Mouse (Mus musculus) cortical plate, adult 2 months (tissue): ENCODE results near the gene Fam129b.

Source experiments
- CTCF ChIP-seq: fragments of 200-500 bp; IDR thresholded peaks from 2 replicates; pipeline ENCODE4 v1.5.1; 2011; ENCODE audit warnings: mild to moderate bottlenecking, control low read depth, low read length; ENCODE audit not compliant: insufficient read depth; ENCODE audit errors: extremely low read depth
- POLR2A ChIP-seq: fragments of 200-500 bp; IDR thresholded peaks from 2 replicates; pipeline ENCODE4 v1.6.1; 2011; ENCODE audit warnings: mild to moderate bottlenecking, low read length, control low read depth; ENCODE audit not compliant: insufficient read depth; ENCODE audit errors: extremely low read depth

- TF ChIP-seq POLR2A, result no peak
- TF ChIP-seq CTCF, result no peak
These were observed at the start of gene Fam129b for GRCm38 (mm10) chr2:32875675-32876489.
